Mouse (Mus musculus) gastrocnemius, adult 8-10 months (tissue): Measurements from ENCODE around the gene Defb47. TPM values are rescaled to one million over a fixed set of nuclear protein-coding genes. Genes with fewer than 3 reads are reported as not detected.

Source experiments
- DNase-seq, 2 experiments: peaks; one replicate each; pipeline ENCODE4 v3.0.0; 2022; ENCODE audit warnings: low spot score in 2 of 2
- total RNA-seq, 4 experiments: library from RNA; stranded (reverse); gene quantifications; 2 replicates each; pipeline ENCODE4 v1.2.4; 2022

The Defb47 gene
- total RNA-seq = not detected

DNA sequence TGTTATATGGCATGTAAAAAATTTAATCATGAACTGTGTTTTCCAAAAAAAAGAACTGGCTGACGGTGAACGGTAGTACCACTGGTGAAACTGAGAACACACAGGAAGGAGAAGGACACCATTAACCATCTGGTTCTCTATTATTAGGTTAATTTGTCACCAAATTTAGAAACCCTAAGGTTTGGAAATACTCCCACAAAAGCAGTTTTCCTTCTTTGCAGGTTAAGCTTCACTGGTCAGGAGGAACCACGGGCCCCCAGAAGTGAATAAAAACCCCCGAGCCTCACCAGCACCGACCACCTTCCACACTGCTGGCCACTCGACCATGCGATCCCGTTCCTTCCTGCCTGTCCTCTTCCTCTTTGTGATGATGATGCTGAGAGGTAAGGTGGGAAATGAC lies at the start of gene Defb47:
Defb47 (plus strand) TSS at position 301 of the 400 bp plus-strand sequence.
- no peak for DNase-seq

DNA sequence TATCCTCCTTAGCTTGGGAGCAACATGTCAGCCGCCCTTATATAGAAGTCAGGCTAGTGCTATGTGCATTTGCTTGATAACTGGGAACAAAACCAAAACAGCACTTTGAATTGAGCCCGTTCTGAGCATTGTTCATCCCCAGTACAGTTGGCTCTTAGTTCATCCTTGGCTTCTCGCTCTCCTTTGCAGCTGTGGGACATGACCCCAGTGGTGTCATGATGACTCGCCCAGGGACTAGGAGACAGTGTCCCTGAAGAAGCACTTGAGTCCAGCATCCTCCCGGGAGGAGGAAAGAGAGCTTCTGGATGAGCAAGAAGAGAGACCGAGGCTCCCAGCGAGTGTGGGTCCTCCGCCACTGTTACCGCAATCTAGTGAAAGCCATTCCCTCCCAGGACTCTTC lies 41.8 kb upstream of the Defb47 start:
- DNase-seq = no peak

DNA sequence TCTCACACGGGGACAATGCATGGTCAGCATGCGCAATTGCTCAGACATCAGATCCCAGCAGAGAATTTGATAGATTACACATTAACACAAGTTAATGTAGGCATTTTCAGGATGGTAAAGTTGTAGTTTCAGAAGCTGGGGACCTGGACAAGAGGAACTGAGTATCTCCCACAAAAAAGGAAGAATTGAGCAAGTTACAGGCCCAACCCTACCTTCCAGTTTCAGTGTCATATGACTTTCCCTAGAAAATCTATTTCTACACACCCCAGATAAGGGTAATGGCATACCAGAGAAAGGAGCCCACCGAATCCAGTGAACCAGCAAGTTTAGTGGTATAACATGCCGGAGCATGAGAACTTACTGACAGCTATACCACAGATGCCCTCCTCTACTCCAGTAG lies 34.2 kb upstream of the Defb47 start:
- DNase-seq = no peak

DNA sequence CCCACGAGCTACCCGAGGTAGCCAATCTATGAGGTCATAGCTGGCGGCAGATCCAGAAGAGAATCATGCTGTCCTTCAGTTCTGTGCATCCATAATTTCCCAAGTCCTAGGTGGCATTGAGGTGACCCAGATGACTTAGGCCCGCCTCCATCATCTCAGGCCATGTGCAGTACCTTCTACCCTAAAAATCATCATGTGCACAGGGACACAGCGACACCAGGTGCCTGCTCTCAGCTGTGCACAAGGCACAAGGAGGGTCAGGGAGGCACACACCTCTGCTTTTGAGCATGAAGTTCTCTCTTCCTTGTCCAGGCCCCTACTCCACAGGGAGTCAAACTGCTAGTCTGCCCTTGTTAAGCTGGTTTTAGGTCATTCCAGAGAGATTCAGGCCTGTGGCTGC lies 32.5 kb upstream of the Defb47 start:
- DNase-seq = no peak

DNA sequence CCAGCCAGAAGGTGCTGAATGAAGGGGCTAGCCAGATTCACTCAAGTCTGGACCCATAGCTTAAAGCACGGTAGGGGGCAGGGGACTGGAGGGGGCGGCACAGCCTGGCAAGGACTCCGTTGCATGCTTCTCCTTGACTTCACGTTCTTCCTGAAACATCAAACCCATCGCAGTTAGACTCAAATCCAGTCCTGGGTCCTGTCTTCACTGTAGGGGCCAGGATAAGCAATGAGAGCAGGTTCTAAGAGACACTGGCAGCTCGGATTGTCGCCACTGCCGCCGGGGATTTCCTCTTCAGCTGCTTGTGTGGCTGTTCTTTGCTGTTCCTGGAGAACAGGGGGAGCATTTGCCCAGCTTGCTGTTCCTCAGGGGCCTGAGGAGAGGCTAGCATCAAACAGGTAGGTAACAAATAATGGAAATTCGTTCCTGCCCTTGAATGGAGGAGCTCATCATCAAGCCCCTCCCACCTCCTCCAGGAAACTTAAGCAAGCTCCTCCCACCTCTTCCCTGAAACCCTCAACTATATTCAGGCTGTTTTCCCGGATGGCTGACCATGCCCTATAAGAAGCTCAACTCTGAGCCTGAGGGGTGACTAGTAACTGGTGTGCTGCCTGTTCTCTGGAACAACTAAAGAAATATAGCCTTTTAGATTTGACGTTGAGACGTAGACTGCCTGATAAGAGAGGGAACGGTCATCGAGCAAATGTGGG lies 31.9 kb upstream of the Defb47 start:
- no peak for DNase-seq

DNA sequence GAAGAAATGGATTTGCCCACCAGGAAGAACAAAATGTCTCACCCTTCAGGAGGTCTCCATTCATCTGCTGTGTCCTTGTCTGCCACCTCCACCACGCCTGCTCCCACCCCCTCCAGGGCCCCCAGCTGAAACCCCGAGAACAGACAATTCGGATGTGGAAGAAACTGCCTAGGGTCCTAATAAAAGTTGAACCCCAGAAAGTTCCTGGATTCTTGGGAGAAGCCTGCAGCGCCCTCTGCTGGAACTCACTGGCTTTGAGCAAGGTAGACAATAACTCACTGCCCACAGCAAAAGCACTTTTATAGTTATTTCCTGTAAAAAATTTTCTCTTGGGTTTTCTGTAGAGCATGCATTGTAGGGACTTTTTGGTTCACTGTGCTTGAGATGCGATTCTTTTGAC lies 22.8 kb upstream of the Defb47 start:
- peak; percentile 36 to 37 for DNase-seq

DNA sequence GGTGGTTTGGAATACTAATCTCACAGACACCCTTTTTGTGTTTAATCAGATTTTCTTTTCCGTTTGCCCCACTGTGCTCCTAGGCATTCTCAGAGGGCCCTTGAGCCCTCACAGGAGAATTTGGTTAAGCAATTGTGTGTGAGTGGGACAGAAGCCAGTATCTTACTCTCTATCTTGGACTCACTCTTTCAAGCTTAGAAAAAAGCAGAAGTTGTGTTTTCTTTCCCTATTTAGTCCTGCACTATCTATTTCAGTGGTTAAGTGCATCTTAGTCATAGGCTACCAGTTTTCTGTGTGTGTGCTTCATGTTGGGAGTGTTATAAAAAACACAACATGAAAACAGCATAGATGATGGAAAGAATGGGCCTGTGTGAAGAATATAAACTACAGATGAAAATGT lies 18.1 kb upstream of the Defb47 start:
- DNase-seq = no peak

DNA sequence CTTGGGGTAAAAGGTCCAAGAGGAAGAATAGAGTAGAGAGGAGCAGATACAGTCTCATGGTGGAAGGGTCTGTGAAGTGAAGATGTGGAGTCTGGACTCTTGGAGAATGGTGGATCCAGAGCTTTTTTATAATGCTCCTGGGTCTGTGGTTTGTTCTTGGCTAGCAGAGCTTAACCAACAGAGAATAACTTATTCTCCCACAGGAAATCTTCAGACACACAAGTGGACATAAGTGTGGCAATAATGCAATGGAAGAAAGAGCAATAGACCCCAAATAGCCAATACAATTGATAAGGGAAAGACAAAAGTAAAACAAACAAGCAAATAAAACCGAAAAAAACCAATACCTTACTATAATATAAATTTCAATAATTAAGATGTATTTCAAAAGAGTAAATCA lies 13.5 kb upstream of the Defb47 start, which contains the start of gene Defb48:
Defb48 (minus strand) TSS at position 101 of the 400 bp plus-strand sequence.
- no peak for DNase-seq

DNA sequence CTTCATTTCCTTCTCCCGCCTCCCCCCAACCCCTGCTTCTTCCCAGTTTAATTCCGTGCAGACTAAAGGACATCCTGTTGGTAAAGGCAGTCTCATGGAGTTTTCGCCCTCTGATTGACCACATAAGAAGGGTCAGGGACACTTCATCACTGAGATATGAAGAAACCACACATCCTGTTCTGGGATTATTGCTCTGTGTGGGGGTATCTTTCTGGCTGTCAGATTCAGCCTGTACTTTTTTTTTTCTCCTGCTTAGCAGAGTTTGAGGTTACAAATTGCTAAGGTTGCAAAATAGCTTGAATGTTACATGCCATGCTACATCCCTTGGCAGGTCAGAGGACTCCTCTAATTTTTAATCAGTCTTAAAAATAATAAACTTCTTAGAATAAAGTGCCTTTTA lies 6.6 kb upstream of the Defb47 start:
- DNase-seq = no peak

DNA sequence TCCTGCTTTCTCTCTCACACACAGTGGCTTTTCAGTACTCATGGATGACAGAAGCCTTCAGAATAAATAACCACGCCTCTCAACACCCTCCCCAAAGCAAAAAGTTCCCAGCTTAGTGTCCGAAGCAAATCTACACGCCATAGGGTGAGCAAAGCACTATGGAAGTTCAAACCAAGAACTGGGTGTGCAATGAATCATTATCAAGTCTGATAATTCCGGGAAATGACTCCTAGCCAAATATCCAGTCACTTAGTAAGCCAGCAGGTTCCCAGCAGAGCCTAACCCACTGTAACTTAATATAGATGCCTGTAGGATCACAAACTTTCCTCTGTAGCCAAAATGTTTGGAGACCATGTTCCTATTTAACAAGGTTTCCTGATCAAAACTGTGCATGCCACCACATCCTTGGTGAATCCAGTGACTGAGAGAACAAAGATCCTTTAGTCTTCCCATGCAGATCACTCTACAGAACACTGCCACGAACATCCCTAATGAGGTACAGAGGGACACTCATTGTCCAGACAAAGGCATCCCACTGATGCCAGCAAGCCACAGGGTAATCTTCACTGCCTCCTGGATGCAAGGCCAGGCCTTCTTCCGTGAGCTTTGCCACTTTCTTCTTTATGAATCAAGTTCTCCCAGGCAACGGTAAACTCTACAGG lies 5.9 kb upstream of the Defb47 start:
- no peak for DNase-seq

DNA sequence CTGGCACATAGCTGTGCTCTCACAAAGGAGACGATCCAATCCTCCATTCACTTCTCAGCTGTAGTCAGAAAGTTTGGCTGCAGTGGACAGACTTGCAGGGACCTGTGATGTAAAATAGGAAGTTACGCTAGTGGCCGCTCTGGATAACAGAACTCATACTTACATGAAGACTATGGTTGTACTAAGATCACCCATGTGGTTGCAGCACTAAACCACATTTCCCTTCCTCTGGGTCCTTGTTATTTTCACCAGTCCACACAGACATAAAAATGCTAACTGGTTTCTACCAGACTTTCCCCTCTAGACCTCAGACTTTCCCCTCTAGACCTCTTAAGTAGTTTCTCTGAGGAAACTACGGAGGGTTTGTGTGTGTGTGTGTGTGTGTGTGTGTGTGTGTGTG lies 1.1 kb downstream of the Defb47 start:
- DNase-seq = no peak

DNA sequence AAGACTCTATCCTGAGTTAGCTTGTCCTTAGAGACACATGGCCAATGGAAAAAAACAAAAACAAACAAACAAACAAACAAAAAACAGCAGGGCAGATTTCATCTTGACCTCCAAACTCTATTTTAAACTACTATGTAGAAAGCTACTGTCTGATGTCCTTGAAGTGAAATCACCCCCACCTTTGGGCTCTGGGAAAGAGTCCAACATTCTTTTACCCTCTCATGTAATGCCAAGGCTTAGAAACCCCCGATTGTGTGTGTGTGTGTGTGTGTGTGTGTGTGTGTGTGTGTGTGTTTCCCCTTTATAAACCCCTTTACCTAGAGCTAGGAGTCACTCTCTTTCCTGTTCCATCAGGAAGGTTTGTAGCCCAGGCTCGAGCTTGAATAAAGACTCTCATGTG lies 4.7 kb downstream of the Defb47 start:
- DNase-seq = no peak

DNA sequence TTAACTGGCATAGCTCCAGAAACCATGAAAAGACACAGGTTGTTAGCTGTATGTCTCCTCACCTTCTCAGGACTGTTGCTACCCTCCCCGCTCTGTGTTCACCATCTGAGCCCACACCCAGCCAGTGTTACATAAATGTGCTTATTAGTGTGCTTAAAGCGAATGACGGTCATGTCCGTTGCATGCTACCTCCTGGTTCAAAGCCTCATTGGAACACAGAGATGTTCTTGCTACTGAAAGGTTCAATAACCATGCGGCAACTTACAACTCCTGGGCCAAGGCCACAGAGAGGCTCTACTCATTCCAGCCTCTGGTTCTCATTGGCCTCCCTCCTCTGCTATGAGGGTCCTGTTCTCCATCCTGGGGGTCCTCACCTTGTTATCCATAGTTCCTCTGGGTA lies 13.6 kb downstream of the Defb47 start, which contains the start of gene Defb43:
Defb43 (plus strand) TSS at position 301 of the 400 bp plus-strand sequence.
- no peak for DNase-seq

DNA sequence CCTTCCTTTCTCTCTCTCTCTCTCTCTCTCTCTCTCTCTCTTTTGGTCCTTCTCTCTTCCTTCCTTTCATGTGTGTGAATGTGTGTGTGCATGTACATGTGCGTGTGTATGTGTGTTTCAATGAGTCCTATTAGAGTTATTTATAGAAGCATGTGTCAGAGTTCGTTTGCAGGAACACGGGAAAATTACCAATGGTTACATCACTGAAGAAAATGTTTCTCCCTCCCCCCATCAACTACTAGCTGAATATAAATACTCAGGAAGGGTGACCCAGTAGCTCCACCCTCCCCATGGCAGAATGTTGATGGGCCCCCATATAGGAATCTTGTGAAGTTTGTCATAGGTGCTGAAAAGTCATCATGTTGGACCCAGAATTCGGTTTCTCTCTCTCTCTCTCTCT lies 15.2 kb downstream of the Defb47 start:
- no peak for DNase-seq

DNA sequence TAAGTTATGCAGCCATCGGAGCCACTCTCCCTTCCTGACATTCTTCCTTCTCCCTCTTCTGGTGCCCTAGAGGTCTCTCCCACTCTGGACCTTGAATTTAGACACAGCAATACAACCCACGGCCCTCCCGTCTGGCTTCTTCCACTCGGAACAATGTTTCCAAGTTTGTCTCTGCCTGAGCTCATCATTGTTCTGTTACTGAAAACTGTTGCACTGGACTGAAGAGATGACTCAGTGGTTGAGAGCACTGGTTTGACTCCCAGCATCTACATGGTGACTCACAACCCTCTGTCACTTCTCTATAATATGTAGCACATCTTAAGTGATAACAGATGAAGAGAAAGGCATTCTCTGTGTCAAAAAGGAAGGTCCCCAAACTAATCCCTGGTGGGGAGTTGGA lies 16.8 kb downstream of the Defb47 start:
- no peak for DNase-seq

DNA sequence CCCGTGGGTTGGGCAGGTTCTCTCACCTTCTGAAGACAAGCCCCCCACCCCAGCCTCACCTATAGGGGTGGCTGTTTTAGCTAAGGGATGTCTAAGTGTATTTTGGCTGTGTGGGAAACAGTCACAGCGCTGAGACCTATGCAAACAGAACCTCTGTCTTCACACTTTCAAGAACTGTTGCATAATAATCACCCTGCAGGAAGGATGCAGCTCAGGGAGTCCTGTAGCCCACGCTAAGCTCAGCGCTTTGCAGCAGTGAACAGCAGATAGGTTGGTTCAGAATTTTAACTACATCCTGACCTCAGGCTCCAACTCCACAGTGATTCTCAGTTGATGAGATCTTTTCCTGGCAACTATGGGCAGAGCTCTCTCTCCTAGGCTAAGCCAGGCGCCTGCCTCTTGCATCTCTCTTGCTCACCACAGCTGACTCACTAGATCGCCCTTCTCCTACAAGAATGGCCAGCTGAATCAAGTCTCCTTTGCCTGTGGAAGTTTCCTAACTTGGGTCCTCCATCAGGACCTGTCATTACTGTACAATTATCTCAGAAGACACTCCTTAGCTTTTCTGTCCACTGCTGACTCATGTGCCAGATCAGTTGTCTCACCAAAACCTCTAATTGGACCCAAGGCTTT lies 22.8 kb downstream of the Defb47 start:
- DNase-seq = no peak

DNA sequence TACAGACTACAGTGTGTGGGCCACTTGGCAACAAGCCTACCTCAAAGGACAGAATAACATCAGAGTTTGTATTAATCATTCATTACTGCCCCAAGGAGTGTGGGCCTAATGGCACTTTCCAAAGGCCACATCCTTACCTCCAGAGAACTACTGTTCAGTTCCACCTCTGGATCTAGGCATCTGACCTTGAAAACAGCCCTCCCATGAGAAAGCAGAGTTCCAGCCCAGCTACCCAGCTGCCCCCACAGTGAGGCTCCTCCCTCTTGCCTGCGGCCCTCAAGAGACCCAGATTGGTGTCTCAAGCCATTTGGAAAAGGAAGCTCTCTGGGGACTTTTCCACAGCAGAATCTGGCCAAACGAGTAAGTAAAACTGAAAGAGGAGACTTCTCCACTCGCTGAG lies 48.8 kb downstream of the Defb47 start, which contains the start of gene Defb42:
Defb42 (plus strand) TSS at position 301 of the 400 bp plus-strand sequence.
- DNase-seq = no peak

DNA sequence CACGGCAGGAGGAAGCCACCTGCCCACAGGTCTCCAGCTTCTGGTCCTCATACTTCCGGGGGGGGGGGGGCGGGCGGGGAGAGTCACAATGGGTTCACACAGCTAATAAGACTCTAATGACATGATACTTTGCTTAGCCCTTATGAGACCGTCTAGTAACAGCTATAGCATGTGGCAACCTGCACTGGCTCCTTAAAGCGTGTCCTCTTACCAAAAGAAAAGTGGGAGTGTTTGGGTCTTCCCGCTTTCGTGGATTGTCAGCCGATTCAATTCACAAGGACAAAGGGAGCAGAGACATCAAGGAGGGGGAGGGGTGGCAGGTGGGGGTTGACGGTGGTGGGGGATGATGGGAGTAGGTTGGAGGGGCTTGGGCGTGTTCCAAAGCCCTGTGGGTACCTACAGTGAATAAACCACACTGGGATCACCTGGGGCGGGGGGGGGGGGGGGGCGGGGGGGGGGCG lies 52.1 kb downstream of the Defb47 start, which contains the start of gene Defb30:
Defb30 (minus strand) TSS at position 51 of the 461 bp plus-strand sequence.
- no peak for DNase-seq
